Mouse (Mus musculus) hindbrain, postnatal 0 days (tissue): ENCODE results near the gene Gart. TPM values are rescaled to one million over a fixed set of nuclear protein-coding genes. Genes with fewer than 3 reads are reported as not detected.

Experiments used
- ATAC-seq: fragments of 200-750 bp; cut with Nextera tagmentation; 2 replicates; pipeline ENCODE4 v1.8.0; 2017; ENCODE audit warnings: mild to moderate bottlenecking, moderate TSS enrichment, moderate library complexity
- DNase-seq: peaks from one replicate; pipeline ENCODE4 v3.0.0-alpha.2; 2015; ENCODE audit warnings: low spot score
- H3K27ac ChIP-seq: fragments of 300-500 bp; sonication (generic); 2 replicates; pipeline ENCODE4 v1.5.1; 2014; ENCODE audit warnings: mild to moderate bottlenecking
- H3K27me3 ChIP-seq: fragments of 300-500 bp; sonication (generic); 2 replicates; pipeline ENCODE4 v1.6.1; 2014; ENCODE audit warnings: low read length, mixed read lengths; ENCODE audit not compliant: insufficient read depth
- H3K36me3 ChIP-seq: fragments of 300-500 bp; sonication (generic); 2 replicates; pipeline ENCODE4 v1.6.1; 2014; ENCODE audit warnings: low read length, mixed read lengths; ENCODE audit not compliant: insufficient read depth
- H3K4me1 ChIP-seq: fragments of 300-500 bp; sonication (generic); 2 replicates; pipeline ENCODE4 v1.6.1; 2014; ENCODE audit warnings: antibody characterized with exemption, low read length, mixed read lengths; ENCODE audit not compliant: insufficient read depth
- H3K4me2 ChIP-seq: fragments of 300-500 bp; sonication (generic); 2 replicates; pipeline ENCODE4 v1.6.1; 2014; ENCODE audit warnings: low read depth, mild to moderate bottlenecking, low read length, moderate library complexity, mixed read lengths
- H3K4me3 ChIP-seq: fragments of 300-500 bp; sonication (generic); 2 replicates; pipeline ENCODE4 v1.5.1; 2014; ENCODE audit warnings: low read length
- H3K9ac ChIP-seq: fragments of 300-500 bp; sonication (generic); replicated peaks from 2 replicates; pipeline ENCODE4 v1.6.1; 2014; ENCODE audit warnings: mild to moderate bottlenecking, low read length, moderate library complexity, mixed read lengths
- H3K9me3 ChIP-seq: fragments of 300-500 bp; sonication (generic); 2 replicates; pipeline ENCODE4 v1.6.1; 2016; ENCODE audit warnings: low read length, mixed read lengths
- CTCF ChIP-seq: IDR thresholded peaks from 2 replicates; pipeline ENCODE4 v1.5.1; 2016; ENCODE audit warnings: antibody characterized with exemption, control low read depth, low read depth
- WGBS: fragments of 180-500 bp; shearing (Covaris S2); extraction: QIAGEN DNeasy Blood & Tissue Kit; methylation state at CpG from one replicate; pipeline ENCODE4 v1.1.7; 2014; 5-methylcytosine and 5-hydroxymethylcytosine counted together
- polyA plus RNA-seq: library from polyadenylated mRNA; unstranded; fragments of >200 nt; fragmentation: Nextera tagmentation; extraction: Ambion mirVana; gene quantifications from 2 replicates; pipeline ENCODE4 v1.2.1, GENCODE M21; 2015
- total RNA-seq: library from RNA; depleted of rRNA; stranded (reverse); fragments of >200 nt; gene quantifications from 2 replicates; pipeline ENCODE4 v1.2.3, GENCODE M21; 2014

The Gart gene
- total and polyA plus RNA-seq, 2 experiments from 2014 or later, result 40.9 to 46.2 TPM

DNA sequence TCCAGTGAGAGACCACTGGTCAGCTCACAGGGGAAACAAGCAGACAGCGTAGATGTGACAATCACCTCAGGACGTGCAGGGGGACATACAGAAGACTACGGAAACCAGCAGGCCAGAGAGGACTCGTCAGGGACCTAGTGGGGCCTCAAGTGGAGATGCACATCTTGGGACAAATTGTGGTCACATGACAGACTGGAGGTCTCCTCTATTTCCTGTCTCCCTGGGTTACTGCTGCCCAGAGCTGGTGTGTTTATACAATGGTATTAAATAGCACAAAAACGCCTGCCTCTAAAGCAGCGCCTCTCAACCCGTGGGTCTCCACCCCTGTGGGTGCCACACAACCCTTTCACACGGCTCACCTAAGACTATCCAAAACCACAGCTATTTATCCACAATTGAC is 54.6 kb downstream of the Gart start:
- no peak for ATAC-seq
- H3K36me3 ChIP-seq, result no peaks in the 10 kb centered on the region
- TF ChIP-seq CTCF, result no peak
- H3K4me1 ChIP-seq, result peaks cover 6% of the 10 kb centered on the region; the same call in 1 of the 2 replicates
- H3K4me2 ChIP-seq, result no peak overlapping the region
- no peak overlapping the region for H3K9ac ChIP-seq
- no peak overlapping the region for H3K4me3 ChIP-seq
- no peaks in the 10 kb centered on the region for H3K27me3 ChIP-seq
- WGBS, result 82% methylated on average over 8 of the region's 8 CpGs
- DNase-seq, result no peak
- no peak overlapping the region for H3K27ac ChIP-seq
- H3K9me3 ChIP-seq, result no peaks in the 10 kb centered on the region

DNA sequence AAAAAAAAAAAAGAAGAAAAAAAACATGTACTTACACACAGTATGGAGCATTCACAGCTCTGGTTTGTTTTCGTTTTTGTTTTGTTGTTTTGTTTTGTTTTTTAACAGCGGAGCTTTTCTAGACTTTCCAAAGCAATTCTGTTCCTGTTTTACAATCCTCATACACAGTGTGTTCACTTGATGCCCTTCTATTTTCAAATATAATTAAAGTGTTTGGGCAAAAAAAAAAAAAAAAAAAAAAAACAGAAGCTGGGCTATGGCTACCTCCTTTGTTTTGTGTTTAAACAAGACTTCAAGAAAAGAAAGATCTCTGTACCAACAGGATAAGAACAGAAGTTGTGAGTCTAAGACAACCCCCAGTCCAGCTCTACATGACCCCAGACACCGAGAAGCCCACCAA is 58.0 kb downstream of the Gart start:
- no peak for TF ChIP-seq CTCF
- H3K4me3 ChIP-seq, result no peak overlapping the region
- H3K27me3 ChIP-seq, result no peaks in the 10 kb centered on the region
- H3K4me1 ChIP-seq, result no peaks in the 10 kb centered on the region
- H3K9me3 ChIP-seq, result no peaks in the 10 kb centered on the region
- no peak overlapping the region for H3K4me2 ChIP-seq
- ATAC-seq (no peak), DNase-seq (no peak)
- no peak overlapping the region for H3K27ac ChIP-seq
- no peak overlapping the region for H3K9ac ChIP-seq
- peaks cover 11% of the 10 kb centered on the region; the same call in 1 of the 2 replicates for H3K36me3 ChIP-seq
- 84% methylated on average over 3 of the region's 3 CpGs for WGBS

DNA sequence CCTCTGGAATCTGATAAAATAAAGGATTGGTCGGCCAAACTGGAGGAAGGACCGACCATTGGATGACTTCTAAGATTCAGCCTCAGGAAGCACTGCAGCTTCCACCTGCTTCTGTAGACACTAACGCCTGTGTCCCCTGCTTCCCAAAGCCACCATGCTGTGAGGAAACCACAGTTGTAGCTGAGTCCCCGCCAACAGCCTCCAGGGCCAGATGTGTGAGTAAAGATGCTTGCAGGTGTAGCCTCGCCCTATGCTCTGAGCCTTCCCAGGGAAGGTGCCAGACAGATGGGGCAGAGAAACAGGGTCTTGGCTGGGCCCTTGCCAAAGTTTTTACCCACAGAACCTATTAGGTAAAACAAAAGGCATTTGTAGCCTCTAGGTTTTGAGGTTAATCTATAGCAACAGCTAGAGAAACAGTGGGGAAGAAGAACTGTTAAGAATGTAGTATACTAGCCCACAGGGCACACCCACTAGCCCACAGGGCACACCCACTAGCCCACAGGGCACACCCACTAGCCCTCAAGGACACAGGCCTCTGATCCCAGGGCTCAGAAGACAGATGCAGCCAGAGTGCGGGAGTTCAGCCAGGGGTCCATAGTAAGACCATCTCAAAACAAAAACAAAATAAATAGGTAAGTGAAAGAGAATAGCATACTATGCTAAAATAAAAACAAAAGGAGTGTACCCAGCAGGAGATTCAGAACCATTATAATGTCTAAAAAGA is 58.9 kb downstream of the Gart start:
- H3K4me2 ChIP-seq, result no peak overlapping the region
- no peak for TF ChIP-seq CTCF
- WGBS, result 48% methylated on average over 6 of the region's 6 CpGs
- no peaks in the 10 kb centered on the region for H3K9me3 ChIP-seq
- no peak overlapping the region for H3K27ac ChIP-seq
- H3K27me3 ChIP-seq, result no peaks in the 10 kb centered on the region
- H3K4me3 ChIP-seq, result no peak overlapping the region
- DNase-seq (no peak), ATAC-seq (no peak)
- peaks cover 11% of the 10 kb centered on the region; the same call in 1 of the 2 replicates for H3K36me3 ChIP-seq
- no peak overlapping the region for H3K9ac ChIP-seq
- H3K4me1 ChIP-seq, result no peaks in the 10 kb centered on the region

DNA sequence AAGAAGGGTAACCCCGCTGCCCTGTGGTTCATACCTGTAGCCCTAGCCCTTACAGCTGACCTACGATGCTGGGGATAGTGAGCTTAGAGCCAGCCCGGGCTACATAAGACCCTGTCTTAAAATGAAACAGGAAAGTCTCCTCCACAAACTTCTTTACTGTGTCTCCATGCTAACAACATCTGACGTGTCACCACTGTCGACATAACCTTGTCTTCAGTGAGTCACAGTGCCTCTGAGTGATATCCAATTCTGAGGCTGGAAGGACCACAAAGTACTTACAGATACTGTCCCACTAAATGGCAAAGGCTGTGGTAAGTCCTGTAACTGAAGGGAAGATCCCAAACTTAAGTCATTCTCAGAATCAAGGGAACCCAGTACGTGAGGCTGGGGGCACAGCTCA is 60.5 kb downstream of the Gart start:
- no peak overlapping the region for H3K4me3 ChIP-seq
- no peak for DNase-seq
- no peak for ATAC-seq
- no peak for TF ChIP-seq CTCF
- no peaks in the 10 kb centered on the region for H3K27me3 ChIP-seq
- no peak overlapping the region for H3K4me2 ChIP-seq
- H3K9me3 ChIP-seq, result no peaks in the 10 kb centered on the region
- H3K27ac ChIP-seq, result no peak overlapping the region
- peaks cover 11% of the 10 kb centered on the region; the same call in 1 of the 2 replicates for H3K36me3 ChIP-seq
- WGBS, result 92% methylated on average over 6 of the region's 6 CpGs
- no peaks in the 10 kb centered on the region for H3K4me1 ChIP-seq
- no peak overlapping the region for H3K9ac ChIP-seq

DNA sequence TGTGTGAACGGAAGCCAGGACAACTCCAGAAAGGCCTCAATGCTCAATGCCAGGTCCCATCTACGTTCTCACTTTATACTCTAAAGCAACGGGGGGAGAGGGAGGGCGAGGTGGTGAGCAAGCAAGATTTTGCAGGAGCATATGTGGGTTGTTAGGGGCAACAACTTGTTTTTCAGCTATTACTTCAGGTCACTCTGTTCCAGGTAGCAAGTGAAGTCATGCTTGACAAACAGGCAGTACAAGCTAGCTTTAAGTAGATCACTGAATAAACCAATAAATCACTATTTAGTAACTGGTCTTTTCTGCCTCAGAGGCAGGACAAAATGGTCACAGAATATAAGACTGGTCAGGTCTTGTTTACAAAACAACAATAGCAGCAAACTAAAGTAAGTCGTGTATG is 61.1 kb downstream of the Gart start:
- Histone ChIP-seq H3K4me1 (no peaks in the 10 kb centered on the region), H3K27ac (no peak overlapping the region), H3K9ac (no peak overlapping the region), H3K4me2 (no peak overlapping the region), H3K27me3 (no peaks in the 10 kb centered on the region), H3K4me3 (no peak overlapping the region), H3K36me3 (peaks cover 11% of the 10 kb centered on the region; the same call in 1 of the 2 replicates), H3K9me3 (no peaks in the 10 kb centered on the region)
- TF ChIP-seq CTCF, result no peak
- 87% methylated on average over 5 of the region's 5 CpGs for WGBS
- no peak for DNase-seq
- ATAC-seq, result no peak

DNA sequence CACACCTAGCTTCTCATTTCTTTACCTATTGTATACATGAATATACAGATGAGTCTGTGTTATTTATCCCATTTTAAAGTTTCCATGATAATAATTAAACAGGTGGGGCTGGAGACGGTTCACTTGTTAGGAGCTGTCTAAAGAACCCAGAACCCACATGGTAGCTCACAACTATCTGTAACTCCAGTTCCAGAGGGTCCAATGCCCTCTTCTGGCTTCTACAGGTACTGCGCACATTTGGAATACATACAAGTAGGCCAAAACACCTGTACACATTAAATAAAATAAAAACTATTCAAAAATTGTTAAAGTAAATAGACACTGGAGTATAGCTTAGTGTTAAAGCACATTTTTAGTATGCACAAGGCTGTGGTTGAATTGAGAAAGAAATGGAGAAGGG is 64.4 kb downstream of the Gart start:
- ATAC-seq, result 0 out of 2 replicates have a peak, but pooled peaks have one; percentile 38
- Histone ChIP-seq H3K27me3 (no peaks in the 10 kb centered on the region), H3K9me3 (no peaks in the 10 kb centered on the region), H3K9ac (no peak overlapping the region), H3K4me3 (no peak overlapping the region), H3K4me1 (no peaks in the 10 kb centered on the region), H3K27ac (no peak overlapping the region), H3K36me3 (peaks cover 11% of the 10 kb centered on the region; the same call in 1 of the 2 replicates), H3K4me2 (no peak overlapping the region)
- 73% methylated on average over 2 of the region's 2 CpGs for WGBS
- TF ChIP-seq CTCF, result peak; percentile 71
- DNase-seq, result peak; percentile 51

DNA sequence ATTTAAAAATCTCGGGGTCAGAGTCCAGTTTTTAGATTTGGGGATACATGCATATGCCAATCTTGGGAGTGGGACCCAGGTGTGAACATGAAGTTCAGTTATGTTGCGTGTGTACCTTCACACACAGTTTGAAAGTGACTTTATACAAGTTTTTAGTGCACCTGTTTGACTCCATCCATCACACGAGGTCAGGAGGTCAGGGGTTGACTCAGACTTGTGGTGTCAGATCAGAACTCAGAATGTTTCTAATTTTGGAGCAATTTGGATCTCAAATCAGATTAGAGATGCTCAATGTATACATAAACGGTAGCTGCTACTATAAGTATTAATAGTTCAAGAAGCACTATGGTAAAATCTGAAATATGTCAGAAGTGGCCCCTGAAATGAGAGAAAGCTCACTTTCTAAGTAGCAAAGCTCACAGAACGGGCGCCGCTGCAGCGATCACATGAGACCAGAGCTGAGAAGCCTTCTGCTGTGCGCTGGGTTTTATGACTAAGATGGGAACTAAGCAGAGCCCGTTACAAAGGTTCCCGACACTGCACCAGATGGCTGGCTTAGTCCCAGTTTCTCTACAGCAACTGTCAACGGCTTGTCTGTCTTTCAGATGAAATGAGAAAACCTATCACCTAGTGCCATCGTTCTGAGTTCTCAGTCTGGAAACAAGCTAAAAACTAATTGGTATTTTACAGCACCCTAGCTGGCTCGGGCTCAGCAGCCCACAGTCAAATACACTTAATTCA is 67.6 kb downstream of the Gart start:
- 71% methylated on average over 14 of the region's 14 CpGs for WGBS
- no peak for TF ChIP-seq CTCF
- DNase-seq (peak; percentile 32), ATAC-seq (no peak)
- H3K4me1 ChIP-seq, result no peaks in the 10 kb centered on the region
- H3K36me3 ChIP-seq, result no peaks in the 10 kb centered on the region; the same call in 1 of the 2 replicates
- H3K4me3 ChIP-seq, result no peak overlapping the region
- H3K4me2 ChIP-seq, result no peak overlapping the region
- no peak overlapping the region for H3K9ac ChIP-seq
- H3K27me3 ChIP-seq, result no peaks in the 10 kb centered on the region
- no peaks in the 10 kb centered on the region for H3K9me3 ChIP-seq
- H3K27ac ChIP-seq, result no peak overlapping the region
